Mouse (Mus musculus) liver, embryonic 15.5 days (tissue): ENCODE measurements at regions not wholly inside any gene's neighbourhood (a gene's known extent, or its start where the extent isn't known, plus 50 kb on each side); places are given as distances from the start of the nearest gene placed in this dataset.

Experiments
- ATAC-seq: fragments of 200-750 bp; cut with Nextera tagmentation; 2 replicates; pipeline ENCODE4 v1.8.0; 2017; ENCODE audit warnings: moderate number of reproducible peaks, mild to moderate bottlenecking, moderate library complexity; ENCODE audit not compliant: insufficient read depth
- H3K27ac ChIP-seq: fragments of 300-500 bp; sonication (generic); replicated peaks from 2 replicates; pipeline ENCODE4 v1.5.1; 2015; ENCODE audit warnings: mild to moderate bottlenecking, inconsistent platforms
- H3K27me3 ChIP-seq: fragments of 300-500 bp; sonication (generic); 2 replicates; pipeline ENCODE4 v1.6.1; 2015; ENCODE audit warnings: mild to moderate bottlenecking, inconsistent platforms
- H3K36me3 ChIP-seq: fragments of 300-500 bp; sonication (generic); replicated peaks from 2 replicates; pipeline ENCODE4 v1.6.1; 2015; ENCODE audit warnings: moderate library complexity, mild to moderate bottlenecking, inconsistent platforms
- H3K4me1 ChIP-seq: fragments of 300-500 bp; sonication (generic); replicated peaks from 2 replicates; pipeline ENCODE4 v1.6.1; 2015; ENCODE audit warnings: inconsistent platforms
- H3K4me2 ChIP-seq: fragments of 300-500 bp; sonication (generic); 2 replicates; pipeline ENCODE4 v1.6.1; 2015; ENCODE audit warnings: moderate library complexity, mild to moderate bottlenecking, inconsistent platforms
- H3K4me3 ChIP-seq: fragments of 300-500 bp; sonication (generic); replicated peaks from 2 replicates; pipeline ENCODE4 v1.5.1; 2015; ENCODE audit warnings: mild to moderate bottlenecking, inconsistent platforms
- H3K9ac ChIP-seq: fragments of 300-500 bp; sonication (generic); 2 replicates; pipeline ENCODE4 v1.6.1; 2015; ENCODE audit warnings: moderate library complexity, mild to moderate bottlenecking, inconsistent platforms
- H3K9me3 ChIP-seq: fragments of 300-500 bp; sonication (generic); replicated peaks from 2 replicates; pipeline ENCODE4 v1.6.1; 2016; ENCODE audit warnings: inconsistent platforms
- WGBS: fragments of 180-500 bp; shearing (Covaris S2); methylation state at CpG from one replicate; pipeline ENCODE4 v1.1.7; 2015; ENCODE audit warnings: mixed read lengths; ENCODE audit not compliant: insufficient replicate concordance; 5-methylcytosine and 5-hydroxymethylcytosine counted together

DNA sequence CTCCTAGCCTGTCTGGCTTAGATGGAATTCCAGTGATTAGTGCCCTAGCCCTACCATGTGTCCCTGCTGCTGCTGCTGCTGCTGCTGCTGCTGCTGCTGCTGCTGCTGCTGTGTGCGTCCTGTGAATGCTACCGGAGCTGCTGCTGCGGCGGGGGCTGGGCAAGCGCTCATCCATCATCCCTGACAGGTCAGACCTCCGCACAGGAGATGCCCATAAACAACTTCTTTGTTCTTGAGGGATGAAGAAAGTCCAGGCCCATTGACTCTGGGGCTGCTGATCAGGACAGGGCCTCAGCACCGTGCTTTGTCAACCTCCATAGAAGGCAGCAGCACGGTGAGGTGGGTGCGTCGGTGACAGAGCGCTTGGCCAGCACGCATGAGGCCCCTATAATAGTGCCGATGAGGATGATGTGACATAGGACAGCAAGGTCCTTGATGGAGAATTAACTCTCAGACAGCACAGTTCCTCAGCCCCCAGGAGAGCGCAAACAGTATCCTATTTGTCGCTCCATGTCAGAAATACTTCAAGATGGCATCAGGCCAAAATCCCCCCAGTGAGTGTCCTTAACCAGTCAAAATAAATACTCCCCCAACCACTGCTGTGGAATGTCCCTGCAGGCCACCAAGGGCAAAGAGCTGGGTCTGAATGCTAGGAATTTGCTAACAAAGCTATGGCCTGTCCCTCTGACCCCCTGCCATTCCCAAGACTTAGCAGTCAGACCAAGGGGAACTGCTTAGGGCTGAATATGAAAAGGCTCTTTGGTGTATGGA is 95.1 kb upstream of the Errfi1 start:
- WGBS, result 29% methylated on average over 15 of the region's 15 CpGs
- Histone ChIP-seq H3K4me3 (no peak overlapping the region), H3K27ac (no peak overlapping the region), H3K4me2 (no peak overlapping the region), H3K36me3 (no peaks in the 10 kb centered on the region), H3K27me3 (no peaks in the 10 kb centered on the region), H3K9me3 (no peaks in the 10 kb centered on the region), H3K9ac (no peak overlapping the region), H3K4me1 (no peaks in the 10 kb centered on the region)
- no peak for ATAC-seq

DNA sequence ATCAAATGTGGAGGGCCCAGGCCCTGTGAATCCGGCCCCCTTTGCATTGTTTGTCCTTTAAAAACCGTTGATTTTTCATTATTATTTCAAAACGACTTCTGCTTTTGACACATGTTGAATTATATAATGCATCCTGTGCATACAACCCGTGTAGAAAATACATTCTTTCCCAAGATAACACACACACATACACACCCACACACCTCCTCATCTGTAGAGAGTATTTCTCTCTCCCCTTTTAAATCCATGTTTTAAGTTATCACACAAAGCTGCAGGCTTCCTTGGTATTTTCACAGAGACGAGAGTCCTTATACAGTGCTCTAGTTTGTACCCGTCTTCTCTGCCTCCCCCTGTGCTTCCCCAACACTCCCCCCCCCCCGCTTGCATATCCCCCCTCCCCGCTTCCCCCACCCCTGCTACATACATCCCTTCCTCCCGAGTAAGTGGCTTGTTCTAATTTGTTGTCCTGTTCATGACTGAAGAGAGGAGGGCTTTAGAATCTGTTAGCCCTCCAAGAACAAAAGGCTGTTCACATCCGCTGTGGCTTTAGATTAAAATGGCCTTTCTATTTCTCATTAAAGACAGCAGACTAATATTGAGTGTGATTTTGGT is 95.8 kb upstream of the Errfi1 start:
- 28% methylated on average over 10 of the region's 10 CpGs for WGBS
- H3K4me2 ChIP-seq, result no peak overlapping the region
- no peak overlapping the region for H3K9ac ChIP-seq

DNA sequence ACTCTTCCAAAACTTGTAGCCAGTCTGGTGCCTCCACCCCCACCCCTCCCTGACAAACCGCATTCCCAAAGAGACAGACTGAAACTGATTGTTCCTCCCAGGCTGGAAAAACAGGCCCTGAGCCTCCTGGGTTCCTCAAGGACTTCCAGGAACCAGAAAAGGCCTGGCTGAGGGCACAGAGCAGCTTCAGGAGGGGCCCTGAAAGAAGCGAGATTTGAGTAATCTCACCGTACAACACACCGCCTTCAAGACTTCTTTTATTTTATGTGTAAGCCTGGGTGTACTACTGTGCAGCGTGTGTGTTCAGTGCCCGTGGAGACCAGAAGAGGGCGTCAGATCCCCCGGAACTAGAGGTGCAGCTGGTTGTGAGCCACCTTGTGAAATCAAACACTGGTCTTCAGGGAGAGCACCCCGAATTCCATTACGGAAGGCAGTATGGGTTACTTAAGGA is 96.4 kb upstream of the Errfi1 start:
- H3K36me3 ChIP-seq, result no peaks in the 10 kb centered on the region
- ATAC-seq, result no peak
- no peaks in the 10 kb centered on the region for H3K9me3 ChIP-seq
- no peak overlapping the region for H3K27ac ChIP-seq
- no peak overlapping the region for H3K4me2 ChIP-seq
- H3K4me1 ChIP-seq, result no peaks in the 10 kb centered on the region
- H3K9ac ChIP-seq, result no peak overlapping the region
- no peaks in the 10 kb centered on the region for H3K27me3 ChIP-seq
- WGBS, result 62% methylated on average over 10 of the region's 10 CpGs
- no peak overlapping the region for H3K4me3 ChIP-seq

More for the DNA sequence above, 95.8 kb upstream of the Errfi1 start:
- no peak overlapping the region for H3K27ac ChIP-seq
- no peak for ATAC-seq
- H3K4me3 ChIP-seq, result no peak overlapping the region
- no peaks in the 10 kb centered on the region for H3K4me1 ChIP-seq
- no peaks in the 10 kb centered on the region for H3K9me3 ChIP-seq
- H3K27me3 ChIP-seq, result no peaks in the 10 kb centered on the region
- H3K36me3 ChIP-seq, result no peaks in the 10 kb centered on the region

DNA sequence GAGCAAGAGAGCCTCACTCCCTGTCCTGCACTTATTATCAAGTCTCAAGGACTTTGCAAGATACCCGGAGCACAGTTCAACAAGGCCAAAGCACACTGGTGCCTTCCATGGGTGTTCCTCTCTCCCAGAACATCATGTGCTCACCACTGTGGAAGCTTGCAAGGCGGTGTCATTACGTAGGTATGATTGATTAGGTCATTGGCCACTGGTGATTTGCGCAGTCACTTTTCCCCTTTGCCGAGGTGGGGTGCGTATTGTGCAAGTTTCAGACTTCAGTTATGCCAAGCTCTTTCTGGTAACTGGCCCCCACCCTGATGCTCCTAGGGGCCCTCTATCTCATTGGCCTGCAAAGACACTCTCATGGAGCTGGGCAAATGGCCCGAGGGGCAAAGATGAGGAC is 98.3 kb upstream of the Errfi1 start:
- Histone ChIP-seq H3K4me2 (no peak overlapping the region), H3K27me3 (no peaks in the 10 kb centered on the region), H3K4me3 (no peak overlapping the region), H3K36me3 (no peaks in the 10 kb centered on the region), H3K9me3 (no peaks in the 10 kb centered on the region), H3K27ac (no peak overlapping the region), H3K4me1 (no peaks in the 10 kb centered on the region), H3K9ac (no peak overlapping the region)
- 73% methylated on average over 7 of the region's 7 CpGs for WGBS
- ATAC-seq, result no peak

DNA sequence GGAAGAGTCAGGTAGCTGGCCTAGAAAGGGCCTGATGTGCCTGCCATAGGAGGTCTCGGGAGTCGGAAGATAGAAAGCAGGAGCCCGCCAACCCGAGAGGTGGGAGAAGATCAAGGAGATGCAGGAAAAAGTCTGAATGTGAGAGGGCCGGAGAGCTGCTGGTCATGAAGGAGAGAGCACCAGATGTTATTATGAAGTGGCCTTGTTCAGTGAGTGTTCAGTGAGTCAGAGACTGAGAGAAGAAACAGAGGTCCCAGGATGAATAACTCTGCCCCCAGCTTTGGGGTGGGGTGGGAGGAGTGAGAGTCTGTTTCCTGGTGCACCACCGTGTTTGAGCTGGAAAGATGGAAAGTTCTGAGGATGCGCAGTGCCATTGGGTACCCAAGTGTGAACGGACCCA is 100.2 kb upstream of the Slc45a1 start:
- no peak overlapping the region for H3K4me2 ChIP-seq
- no peaks in the 10 kb centered on the region for H3K27me3 ChIP-seq
- 68% methylated on average over 8 of the region's 8 CpGs for WGBS
- H3K4me3 ChIP-seq, result no peak overlapping the region
- H3K27ac ChIP-seq, result no peak overlapping the region
- H3K9me3 ChIP-seq, result no peaks in the 10 kb centered on the region
- no peak overlapping the region for H3K9ac ChIP-seq
- H3K4me1 ChIP-seq, result peaks cover 4% of the 10 kb centered on the region; the same call in 1 of the 2 replicates
- no peak for ATAC-seq
- no peaks in the 10 kb centered on the region for H3K36me3 ChIP-seq

DNA sequence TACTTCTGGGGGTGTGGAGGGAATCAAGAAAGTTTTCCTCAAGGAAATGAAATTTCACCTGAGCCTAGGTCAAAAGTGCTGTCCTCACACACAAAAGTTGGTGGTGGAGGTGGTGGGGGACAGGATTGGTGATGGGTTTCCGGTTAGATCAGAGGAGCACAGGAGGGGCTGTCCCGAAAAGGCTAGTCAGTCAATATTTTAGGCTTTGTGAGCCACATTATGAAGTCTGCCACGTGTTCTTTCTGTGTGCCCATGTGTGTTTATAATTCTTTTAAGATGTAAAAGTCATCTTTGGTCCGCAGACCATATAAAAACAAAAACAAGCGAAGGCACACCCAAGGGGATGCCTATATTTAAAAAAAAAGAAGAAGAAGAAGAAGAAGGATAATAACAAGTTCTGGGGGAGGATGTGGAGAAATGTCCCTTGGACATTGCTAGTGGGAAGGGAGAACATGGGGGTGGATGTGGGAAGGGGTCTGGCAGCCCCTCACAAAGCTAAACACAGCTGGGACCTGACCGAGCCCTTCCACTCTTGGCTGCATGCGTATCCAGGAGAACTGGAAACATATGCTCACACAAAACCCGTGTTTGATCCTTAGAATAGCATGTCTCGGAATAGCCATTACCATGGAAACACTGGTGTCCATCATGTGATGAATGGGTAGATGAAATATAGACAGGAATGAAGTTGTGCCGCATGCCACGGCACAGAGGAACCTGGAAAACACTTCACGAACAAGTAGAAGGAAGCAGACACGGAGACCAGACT is 98.7 kb upstream of the Slc45a1 start:
- Histone ChIP-seq H3K4me1 (peaks cover 7% of the 10 kb centered on the region), H3K27ac (no peak overlapping the region), H3K36me3 (no peaks in the 10 kb centered on the region), H3K9ac (no peak overlapping the region), H3K4me2 (no peak overlapping the region), H3K4me3 (no peak overlapping the region), H3K9me3 (no peaks in the 10 kb centered on the region), H3K27me3 (no peaks in the 10 kb centered on the region)
- 65% methylated on average over 13 of the region's 13 CpGs for WGBS
- ATAC-seq, result no peak

DNA sequence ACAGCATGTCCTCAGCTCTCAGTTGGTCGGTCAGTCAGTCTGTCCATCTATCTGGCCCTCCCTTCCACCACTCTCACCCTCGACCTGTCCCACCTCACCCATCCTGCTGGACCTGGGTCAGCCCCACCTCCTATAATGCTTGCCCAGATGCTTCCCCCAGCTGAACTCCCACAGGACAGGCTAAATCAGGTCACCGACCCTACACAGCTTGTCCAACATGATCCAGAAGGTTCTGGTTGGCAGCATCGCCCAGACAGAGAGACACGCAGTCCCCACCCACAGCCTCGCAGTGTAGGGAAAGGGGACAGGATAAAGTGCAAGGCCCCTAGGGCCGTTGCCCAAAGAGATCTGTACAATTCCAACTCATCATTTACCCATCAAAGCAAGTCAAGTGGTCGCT is 97.1 kb upstream of the Slc45a1 start:
- no peak for ATAC-seq
- H3K9ac ChIP-seq, result no peak overlapping the region

DNA sequence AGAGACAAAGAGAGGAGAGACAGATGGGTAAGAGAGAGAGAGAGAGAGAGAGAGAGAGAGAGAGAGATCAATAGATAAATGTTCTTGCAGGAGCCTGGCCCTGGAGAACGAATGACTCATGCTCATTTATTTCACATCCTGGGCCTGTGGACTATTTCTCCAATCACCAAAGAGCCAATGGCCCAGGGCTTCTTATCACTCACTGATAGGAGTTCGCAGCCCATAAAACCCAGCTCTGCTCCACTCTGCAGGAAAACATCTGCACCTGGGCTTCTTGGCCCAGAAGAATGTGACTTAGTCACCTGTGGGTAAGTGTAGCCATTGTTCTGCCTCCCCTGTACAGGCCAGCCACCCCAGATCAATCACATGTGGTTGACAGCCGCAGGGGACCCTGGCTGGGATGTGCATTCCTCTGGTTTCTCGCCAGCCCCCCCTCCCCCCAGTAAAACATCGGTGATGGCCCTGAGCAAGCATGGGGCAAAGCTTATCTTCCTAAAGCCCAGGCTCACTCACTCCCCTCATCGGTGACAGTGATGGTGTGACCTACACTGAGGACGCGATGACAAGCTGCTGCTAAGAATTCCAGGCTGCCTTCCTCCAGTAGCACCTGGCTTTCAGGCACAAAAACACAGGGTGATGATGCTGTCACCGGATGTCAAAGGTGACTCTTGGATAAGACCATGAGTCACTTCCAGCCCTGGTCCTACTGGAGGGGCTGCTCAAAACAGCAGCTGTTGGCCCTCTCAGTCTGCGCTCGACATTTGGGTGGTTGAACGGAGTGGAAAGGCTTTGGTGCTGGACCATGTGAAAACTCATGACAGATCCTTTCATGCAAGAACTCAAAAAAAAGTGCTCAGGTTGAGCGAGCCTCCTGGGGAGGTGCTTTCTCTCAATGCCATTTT is 96.4 kb upstream of the Slc45a1 start:
- Histone ChIP-seq H3K4me2 (no peak overlapping the region), H3K9ac (no peak overlapping the region), H3K9me3 (no peaks in the 10 kb centered on the region), H3K36me3 (no peaks in the 10 kb centered on the region), H3K27ac (no peak overlapping the region), H3K4me3 (no peak overlapping the region), H3K4me1 (peaks cover 10% of the 10 kb centered on the region), H3K27me3 (no peaks in the 10 kb centered on the region)
- 40% methylated on average over 13 of the region's 13 CpGs for WGBS
- ATAC-seq, result no peak

More for the DNA sequence above, 97.1 kb upstream of the Slc45a1 start:
- H3K27me3 ChIP-seq, result no peaks in the 10 kb centered on the region
- H3K4me1 ChIP-seq, result peaks cover 10% of the 10 kb centered on the region
- no peak overlapping the region for H3K4me2 ChIP-seq
- no peak overlapping the region for H3K27ac ChIP-seq
- no peaks in the 10 kb centered on the region for H3K36me3 ChIP-seq
- WGBS, result 60% methylated on average over 8 of the region's 8 CpGs
- H3K9me3 ChIP-seq, result no peaks in the 10 kb centered on the region
- H3K4me3 ChIP-seq, result no peak overlapping the region

DNA sequence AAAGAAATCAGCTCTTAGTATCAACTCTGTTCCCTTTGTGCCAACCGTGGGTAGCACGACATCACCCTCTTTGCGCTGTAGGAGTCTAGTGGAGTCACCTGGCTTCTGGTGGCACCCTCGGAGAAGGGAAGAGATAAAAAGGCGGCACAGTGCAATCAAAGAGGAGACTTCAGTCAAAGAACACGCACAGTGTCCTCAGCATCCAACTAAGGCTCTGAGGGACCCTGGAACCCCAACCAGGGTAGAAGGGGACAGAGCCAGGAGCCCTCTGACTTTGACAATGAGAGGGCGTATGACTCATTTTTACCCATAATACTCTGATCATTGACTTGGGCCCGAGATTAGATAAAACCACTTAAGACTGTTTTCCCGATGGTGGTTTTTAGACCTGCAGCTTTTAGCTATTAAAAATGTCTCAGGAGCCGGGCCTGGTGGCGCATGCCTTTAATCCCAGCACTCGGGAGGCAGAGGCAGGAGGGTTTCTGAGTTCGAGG is 94.5 kb upstream of the Slc45a1 start:
- Histone ChIP-seq H3K36me3 (no peaks in the 10 kb centered on the region), H3K27ac (peak overlapping the region; percentile 66), H3K9ac (no peak overlapping the region), H3K4me2 (no peak overlapping the region), H3K4me1 (peaks cover 10% of the 10 kb centered on the region), H3K27me3 (no peaks in the 10 kb centered on the region), H3K9me3 (no peaks in the 10 kb centered on the region), H3K4me3 (no peak overlapping the region)
- 58% methylated on average over 13 of the region's 13 CpGs for WGBS
- ATAC-seq, result no peak

DNA sequence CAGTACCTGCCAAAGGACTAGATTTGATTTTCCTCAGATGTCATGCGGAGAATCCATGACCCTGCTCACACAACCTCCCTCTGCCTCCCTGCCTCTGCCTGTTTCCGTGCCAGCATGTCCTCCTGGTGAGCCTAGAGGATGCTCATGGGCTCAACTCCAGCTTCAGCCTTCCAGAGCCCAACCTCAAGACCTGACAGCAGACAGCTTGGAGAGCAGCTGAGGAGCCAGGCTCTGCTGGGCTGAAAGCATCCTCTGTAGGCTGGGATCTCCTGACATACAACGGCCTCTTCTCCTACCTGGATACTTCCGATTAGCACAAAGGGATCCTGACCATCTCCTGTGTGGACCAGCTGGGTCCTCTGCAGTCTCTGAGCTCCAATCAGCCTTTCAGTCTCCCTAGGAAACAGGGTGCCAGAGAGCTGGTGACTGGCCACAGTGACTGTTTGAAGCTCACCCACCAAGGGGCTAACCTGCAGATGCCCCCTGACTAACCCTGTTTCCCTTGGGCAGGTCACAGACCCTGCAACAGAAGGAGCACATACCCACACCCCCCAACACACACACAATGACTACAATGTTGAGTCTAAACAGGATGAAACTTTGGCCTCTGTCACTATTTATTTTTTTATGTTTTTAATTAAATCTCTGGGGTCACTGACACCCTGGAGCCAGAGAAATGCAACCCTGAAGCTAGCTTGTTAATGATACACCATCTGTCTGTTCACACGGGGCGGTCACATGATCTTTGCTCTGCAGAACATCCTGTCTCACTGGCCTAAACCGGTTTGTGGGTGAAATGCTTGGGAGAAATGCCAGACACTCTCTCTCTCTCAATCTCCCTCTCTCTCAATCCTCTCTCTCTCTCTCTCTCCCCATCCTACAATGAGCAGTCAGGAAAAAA is 93.8 kb upstream of the Slc45a1 start:
- peak; percentile 69 for ATAC-seq
- 43% methylated on average over 7 of the region's 7 CpGs for WGBS
- Histone ChIP-seq H3K27ac (peak overlapping the region; percentile 69), H3K4me2 (no peak overlapping the region), H3K9me3 (no peaks in the 10 kb centered on the region), H3K36me3 (no peaks in the 10 kb centered on the region), H3K4me3 (no peak overlapping the region), H3K27me3 (no peaks in the 10 kb centered on the region), H3K9ac (no peak overlapping the region), H3K4me1 (peaks cover 10% of the 10 kb centered on the region)
